Mouse (Mus musculus) spleen, adult 2 months (tissue): ENCODE measurements around the gene Efcab14.

Experiments used
- CTCF ChIP-seq: fragments of 200-500 bp; IDR thresholded peaks from 2 replicates; pipeline ENCODE4 v1.5.1; 2011; ENCODE audit warnings: mild to moderate bottlenecking, inconsistent platforms; ENCODE audit not compliant: insufficient read depth, insufficient read length, insufficient replicate concordance; ENCODE audit errors: extremely low read depth
- POLR2A ChIP-seq: fragments of 200-500 bp; IDR thresholded peaks from 2 replicates; pipeline ENCODE4 v1.6.1; 2011; ENCODE audit warnings: low read depth, low read length, inconsistent platforms

- TF ChIP-seq CTCF (no peak), POLR2A (no peak)
Measured at GRCm38 (mm10) chr4:115734867-115735266, 2.7 kb upstream of the Efcab14 start.
